Mouse (Mus musculus): Measurements from ENCODE around the gene Fut11.

Gene Fut11

DNA sequence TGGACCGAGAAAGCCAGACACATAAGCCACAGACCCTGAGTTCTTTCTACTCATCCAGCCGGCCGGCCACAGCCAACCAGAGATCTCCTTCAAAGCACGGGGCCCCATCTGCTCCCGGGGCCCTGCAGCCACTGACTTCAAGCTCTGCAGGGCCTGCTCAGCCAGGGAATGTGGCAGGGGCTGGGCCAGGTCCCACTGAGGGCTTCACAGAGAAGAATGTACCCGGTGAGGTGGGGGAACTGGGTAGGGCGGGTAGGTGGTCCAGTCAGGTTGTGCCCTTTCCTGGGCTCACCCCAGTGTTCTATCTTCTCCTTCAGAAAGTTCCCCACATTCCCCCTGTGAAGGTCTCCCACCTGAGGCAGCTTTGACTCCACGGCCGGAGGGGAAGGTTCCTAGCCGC is 23.7 kb downstream of the Fut11 start:
- no peak for DNase-seq (ENCODE audit: low read depth, low spot score)

DNA sequence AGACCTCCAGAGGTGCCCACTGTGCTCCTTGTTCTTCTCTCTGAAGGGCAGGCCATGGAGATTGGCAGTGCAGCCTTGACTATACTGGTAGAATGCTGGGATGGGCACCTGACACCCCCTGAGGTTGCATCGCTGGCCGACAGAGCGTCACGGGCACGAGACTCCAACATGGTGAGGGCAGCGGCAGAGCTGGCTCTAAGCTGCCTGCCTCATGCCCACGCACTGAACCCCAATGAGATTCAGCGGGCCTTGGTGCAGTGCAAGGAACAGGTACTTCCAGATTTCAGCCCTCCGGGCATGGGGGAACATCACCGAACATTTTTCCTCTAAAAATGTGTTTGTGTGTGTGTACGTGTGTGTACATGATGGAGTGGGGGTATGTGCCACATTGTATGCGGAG is 25.0 kb downstream of the Fut11 start:
- DNase-seq (ENCODE audit: low read depth, low spot score): no peak

DNA sequence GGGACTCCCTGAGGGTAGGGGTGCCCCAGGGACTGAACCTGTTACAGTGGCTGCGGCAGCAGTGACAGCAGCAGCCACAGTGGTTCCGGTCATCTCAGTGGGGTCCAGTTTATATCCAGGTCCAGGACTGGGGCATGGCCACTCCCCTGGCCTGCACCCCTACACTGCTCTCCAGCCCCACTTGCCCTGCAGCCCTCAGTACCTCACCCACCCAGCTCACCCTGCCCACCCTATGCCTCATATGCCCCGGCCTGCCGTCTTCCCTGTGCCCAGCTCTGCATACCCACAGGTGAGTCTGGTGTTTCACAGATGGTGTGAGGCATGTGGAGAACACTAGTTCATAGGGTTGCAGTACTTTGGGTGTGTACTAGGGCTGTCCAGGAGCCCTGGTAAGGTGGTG is 26.6 kb downstream of the Fut11 start:
- DNase-seq (ENCODE audit: low read depth, low spot score): no peak

DNA sequence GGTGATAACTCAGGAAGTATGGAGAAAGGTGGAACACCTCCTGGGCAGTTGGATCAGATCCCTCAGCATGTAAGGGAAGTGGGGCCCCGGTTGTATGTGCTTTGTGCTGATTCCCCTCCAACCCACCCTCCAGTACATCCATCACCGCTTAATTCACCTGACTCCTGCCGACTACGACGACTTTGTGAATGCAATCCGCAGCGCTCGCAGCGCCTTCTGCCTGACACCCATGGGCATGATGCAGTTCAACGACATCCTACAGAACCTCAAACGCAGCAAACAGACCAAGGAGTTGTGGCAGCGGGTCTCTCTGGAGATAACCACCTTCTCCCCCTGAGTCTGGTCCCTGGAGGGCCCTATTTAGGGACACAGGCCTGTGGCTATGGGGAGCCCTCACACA is 28.2 kb downstream of the Fut11 start:
- DNase-seq (ENCODE audit: low read depth, low spot score): no peak

DNA sequence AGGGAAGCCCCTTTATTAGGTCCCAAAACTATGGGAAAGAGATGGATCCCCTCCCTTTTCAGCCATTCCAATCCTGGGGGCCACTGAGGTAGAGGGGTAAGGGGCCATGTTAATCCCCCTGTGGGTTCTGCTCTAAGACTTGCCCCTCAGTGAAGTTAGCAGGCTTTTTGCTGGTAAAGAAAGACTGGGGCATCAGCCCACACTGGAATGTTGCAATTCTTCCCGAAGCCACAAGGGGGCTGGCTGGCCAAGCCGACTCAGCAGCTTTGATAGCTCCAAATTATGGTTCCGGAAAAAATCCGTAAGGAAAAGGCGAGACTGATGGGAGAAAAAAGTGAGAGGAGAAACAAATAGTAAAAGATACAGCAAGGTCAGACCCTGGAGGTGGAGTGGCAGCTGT is 29.3 kb downstream of the Fut11 start:
- DNase-seq (ENCODE audit: low read depth, low spot score): peak; percentile 40

DNA sequence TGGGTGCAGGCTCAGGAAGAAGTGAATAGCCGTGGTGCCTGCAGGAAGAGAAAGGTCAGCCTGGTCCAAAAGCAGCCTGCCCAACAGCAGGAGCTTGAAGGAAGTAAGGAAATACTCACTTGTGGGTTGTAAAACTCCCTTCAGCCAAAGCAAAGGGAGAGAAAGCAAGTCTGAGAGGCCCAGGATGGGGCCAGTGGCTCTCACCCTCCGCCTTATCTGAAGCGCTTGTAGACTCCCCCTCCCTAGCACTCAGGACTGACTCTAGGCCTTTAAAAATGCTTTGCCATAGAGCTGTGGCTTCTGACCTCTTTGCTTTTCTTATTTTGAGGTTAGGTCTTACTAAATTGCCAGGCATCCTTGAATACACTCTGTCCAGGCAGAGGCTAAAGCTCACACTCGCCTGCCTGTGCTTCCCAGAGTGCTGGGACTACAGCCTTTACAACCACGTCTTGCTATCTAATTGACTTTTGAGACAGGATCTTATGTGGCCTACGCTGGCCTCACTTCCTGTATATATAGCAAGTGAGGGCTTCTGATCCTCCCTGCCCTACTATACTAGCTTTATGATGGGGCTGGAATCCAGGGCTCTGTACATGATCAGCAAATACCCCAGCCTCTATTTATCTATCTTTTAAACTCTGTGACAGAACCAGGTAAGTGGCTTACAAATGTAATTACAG is 31.0 kb downstream of the Fut11 start:
- no peak for DNase-seq (ENCODE audit: low read depth, low spot score)

DNA sequence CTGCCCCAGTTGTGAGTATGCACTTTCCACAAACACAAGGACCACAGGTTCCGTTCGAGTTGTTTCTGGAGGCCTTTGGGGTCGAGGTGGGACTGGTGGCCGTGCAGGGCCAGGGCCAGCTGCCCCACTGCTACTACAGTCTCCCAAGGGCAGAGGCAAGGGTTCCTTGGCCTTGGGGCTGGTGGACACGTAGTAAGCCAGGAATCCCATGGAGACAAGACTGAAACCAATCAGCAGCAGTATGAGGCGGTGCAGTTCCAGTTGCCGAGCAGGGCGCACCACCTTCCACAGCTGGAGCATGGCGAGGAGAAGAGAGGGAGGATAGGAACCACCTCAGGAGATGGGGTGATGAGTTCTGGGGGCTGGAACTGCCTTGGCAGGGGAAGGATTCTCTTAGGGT is 35.1 kb downstream of the Fut11 start:
- DNase-seq (ENCODE audit: low read depth, low spot score): no peak

DNA sequence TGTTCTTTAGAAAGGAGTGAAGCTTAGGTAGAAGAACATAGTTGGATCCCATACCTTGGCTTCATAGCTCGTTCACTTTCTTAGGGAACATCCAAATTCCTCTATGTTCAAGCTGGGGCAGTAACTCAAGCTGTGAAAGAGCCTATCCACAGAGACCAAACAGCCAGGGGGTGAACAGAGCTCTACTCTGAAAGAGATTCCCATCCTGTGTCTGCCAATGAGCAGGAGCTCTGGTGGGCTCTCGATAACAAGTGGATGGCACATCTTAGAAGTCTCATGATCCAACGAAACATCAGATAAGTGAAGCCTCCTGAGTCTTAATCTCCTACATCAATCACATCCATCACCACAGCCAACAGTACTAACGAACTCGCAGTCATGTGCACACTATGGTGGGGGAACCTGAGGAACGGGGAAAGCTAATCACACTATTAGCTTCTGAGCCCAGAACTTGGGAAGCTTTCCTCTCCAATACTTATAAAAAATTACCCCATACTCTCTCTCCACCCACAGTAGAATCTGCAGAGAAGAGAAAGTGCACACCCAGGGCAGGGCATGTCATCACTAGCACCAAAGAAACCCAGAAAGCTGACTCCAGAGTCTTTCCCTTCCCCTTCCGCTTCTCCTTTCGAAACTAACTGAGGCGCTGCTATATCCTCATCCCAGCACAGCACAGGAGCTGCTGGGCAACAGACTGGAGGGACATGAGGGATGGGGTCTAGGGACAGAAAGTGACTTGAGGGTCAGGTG is 36.3 kb downstream of the Fut11 start:
- no peak for DNase-seq (ENCODE audit: low read depth, low spot score)

DNA sequence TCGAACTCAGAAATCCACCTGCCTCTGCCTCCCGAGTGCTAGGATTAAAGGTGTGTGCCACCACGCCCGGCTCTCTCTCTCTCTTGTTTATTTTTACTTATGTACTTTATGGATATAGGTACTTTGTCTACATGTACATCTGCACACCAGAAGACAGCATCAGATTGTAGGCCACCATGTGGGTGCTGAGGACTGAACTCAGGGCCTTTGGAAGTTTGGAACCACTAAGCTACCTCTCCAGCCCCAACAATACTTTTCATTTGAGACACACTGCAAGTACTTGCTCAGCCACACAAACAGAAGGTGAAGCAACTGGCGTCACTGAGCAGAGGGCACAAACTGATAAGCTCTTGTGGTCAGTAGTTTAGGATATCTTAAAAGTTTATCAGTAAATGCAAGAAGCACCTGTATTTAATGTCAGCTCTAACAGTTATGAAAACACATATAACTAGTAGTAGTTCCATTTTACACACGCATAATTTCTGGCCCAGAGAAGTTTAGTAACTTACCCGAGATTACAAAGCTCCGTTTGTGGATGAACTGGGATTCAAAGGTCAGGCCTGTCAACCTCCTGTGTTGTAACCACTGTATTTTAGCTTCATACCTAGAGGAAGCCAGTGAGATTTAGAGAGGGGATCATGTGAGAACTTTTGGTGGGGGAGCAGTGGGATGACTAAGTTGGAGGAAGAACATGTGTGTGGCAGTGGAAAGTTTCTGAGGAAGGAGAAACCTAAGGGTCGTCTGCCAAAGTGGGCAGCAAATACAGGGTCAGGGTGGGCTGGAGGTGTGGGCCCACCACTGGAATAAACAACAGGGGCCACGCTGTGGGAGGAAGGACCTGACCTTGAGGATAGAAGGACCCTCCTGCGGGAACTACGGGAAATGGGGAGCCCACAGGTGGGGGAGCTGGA is 38.5 kb downstream of the Fut11 start:
- peak; percentile 55 for DNase-seq (ENCODE audit: low read depth, low spot score)

DNA sequence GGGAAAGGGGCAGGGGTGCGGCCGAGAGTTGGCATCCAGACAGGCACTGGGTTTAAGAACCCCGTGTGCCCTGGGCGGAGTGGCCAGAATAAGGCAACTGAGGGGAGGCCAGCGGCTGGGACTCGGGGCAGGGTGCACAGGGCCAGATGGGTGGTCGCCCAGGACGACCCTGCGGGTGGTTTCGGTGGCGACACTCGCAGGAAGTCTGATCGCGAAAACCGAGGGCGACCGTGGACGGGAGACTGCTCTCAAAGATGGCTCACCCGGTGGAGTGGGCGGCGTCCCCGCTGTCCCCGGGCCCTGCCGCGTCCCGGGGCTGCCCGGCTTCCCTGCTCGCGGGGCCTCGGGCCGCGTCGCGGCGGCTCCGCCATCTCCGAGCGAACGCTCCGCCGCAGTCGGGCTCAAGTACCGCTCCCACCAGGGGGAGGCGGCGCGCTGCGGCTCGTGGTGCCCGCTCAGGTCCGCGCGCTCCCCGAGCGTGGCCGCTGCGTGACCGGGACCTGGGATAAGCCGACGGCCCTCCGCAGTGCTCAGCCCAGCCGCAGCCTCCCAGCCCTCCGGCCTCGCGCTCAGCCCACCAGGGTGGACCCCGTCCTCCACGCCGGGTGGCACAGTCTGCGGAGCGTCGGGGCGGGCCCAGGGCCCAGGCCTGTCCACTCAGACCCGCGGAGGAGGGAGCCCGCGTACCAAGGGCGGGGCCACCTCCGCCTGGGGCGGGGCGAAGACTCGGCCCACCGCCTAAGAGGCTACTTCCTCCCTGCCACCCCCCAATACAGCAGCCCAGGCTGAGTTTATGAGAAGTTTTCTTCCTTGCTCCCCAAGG is 39.4 kb downstream of the Fut11 start, which contains the start of gene Ndst2:
Ndst2 (minus strand) TSS at position 611 of the 823 bp plus-strand sequence.
- DNase-seq (ENCODE audit: low read depth, low spot score): peak; percentile 85

DNA sequence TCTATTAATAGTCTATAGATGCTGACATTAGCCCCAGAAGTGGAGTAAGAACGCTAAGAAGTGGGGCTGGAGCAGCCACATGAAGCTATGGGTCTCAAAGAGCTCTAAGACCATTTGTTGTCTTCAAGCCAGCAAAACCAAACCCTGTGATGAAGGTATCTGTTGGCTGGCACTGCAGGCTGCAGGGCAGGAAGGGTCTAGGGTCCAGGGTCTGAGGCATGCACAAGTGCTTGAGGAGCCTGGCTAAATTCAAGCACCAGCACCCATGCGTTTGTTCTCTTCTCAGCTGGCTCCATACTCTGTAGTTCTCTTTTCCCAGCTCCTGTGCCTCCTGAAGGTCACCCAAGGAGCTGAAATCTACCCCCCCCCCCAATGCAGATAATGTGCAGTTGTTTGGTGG is 40.3 kb downstream of the Fut11 start:
- DNase-seq (ENCODE audit: low read depth, low spot score): no peak

DNA sequence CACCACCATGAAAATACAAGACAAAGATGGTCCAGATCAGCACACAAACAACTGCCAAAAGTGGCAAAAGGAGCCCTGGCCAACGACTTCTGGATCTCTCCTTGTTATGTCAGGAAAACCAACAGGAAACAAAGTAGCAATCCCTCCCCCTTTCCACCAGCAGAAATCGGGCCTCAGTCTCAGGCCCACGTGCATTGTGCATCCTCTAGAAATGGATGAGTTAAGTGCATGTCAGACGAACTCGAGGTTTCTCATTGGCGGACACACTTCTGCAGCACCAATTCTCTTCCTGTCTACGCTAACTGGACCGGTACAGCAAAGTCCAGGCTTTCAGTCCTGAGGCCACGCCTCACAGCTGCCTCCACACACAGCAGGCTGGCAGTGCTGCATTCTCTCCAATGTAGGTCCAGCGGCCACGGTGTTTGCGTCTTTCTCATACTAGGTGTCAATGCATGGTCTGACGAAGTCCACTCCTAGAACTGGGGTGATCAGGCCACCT is 41.2 kb downstream of the Fut11 start:
- no peak for DNase-seq (ENCODE audit: low read depth, low spot score)

DNA sequence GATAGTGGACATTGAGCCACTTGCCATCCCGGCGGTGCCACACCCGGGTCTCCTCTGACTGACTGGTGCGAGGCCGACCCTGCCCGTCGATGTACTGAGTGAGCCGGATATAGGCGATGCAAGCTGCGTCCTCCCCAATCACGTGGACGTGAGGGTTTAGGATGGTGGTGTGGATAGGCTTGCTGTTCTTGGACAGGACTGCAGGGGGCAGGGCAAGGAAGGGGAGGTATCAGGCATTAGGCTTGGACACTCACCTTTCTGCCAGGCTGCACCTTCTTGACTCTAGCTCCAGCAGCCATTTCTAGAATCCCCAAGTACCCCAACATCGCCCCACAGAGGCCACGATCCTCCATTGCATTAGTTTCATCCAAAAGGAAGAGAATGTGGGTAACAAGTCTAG is 42.5 kb downstream of the Fut11 start:
- DNase-seq (ENCODE audit: low read depth, low spot score): peak; percentile 40

DNA sequence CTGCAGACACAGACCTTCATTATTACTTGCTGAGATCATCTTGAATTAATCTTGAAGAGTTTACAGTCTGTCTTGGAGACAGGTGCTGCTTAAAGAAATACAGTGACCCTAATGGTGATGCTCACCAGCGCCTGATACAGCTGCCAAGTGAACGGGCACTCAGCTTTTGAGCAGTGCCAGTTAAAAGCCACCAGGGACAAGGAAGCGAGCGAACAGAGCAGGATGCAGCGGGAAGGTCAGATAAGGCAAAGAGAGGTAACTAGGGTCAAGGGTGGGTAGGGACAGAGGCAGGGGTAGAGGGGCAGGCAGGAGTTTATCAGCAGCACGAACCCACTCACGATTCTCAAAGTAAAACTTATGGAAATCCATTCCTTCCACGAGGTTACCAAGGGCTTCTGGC is 43.7 kb downstream of the Fut11 start:
- no peak for DNase-seq (ENCODE audit: low read depth, low spot score)

DNA sequence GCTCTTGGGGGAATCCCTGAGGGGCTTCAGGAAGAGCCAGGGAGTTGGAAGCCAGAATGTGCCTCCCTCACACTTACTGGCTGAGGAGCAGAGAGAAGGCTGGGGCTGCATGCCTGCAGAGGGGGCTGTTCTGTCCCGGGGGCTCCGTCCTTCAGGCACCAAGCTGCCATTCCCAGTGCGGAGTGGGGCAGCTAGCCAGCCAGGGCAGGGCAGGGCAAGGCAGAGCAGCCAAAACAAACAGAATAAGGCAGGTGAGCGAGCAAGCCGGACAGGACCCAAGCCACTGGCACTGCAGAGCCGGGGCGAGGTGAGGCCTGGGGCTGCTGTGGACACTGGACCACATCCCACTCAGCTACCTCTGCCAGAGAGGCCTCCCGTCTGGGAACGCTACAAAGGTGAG is 46.5 kb downstream of the Fut11 start:
- no peak for DNase-seq (ENCODE audit: low read depth, low spot score)

DNA sequence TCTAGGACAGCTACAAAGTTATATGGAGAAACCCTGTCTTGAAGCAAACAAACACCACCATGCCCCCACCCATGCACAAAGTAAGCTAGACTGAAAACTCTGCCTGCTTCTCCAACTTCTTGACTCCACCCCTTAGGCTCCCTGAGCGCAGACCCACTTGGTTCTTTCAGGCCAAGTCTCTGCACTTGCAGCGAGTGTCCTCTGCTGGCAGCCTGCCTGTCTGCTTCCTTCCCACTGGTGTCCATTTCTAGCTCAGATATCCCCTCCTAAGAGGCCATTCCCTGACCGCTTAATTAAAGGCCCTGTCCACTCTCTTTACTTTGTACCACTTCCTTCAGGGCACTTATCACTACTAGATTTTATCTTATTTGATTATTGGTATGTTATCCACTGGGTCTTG is 48.8 kb downstream of the Fut11 start:
- DNase-seq (ENCODE audit: low read depth, low spot score): no peak

DNA sequence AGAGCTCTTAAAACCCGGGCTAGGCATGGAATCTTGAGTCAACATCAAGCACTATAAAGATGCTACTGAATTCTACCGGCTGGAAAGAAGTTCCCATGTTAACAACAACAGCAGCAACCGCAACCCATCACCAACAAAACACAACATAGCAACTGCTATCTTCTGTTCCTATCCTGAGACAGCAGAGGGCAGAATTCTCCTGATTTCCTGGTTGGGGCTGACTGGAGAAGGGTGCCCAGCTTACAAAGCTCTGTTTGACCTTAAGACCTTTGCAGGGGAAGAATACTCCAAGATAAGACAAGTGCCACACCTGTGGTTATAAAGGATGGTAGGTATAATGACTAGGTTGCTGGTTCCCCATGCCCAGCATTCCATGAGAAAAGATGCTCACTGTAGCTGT is 52.2 kb downstream of the Fut11 start:
- DNase-seq (ENCODE audit: low read depth, low spot score): no peak

DNA sequence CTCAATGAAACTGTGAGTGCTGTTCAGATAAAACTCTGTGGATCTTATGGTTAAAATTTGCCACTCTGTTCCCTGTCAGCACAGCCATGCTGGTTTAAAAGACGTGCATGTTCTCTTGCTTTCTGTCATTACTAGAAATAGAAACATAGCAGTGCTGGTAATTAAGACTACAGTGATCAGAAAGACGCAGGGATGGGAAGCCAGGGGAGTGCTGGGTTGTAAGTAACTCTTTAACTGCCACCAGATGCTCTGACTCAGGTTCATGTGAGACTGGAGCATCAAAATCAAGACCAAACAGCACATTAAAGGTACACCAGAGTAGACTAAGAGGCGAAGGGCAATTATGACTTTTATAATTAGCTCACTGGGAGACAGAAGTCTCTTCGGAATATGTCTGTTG is 53.6 kb downstream of the Fut11 start:
- DNase-seq (ENCODE audit: low read depth, low spot score): no peak

DNA sequence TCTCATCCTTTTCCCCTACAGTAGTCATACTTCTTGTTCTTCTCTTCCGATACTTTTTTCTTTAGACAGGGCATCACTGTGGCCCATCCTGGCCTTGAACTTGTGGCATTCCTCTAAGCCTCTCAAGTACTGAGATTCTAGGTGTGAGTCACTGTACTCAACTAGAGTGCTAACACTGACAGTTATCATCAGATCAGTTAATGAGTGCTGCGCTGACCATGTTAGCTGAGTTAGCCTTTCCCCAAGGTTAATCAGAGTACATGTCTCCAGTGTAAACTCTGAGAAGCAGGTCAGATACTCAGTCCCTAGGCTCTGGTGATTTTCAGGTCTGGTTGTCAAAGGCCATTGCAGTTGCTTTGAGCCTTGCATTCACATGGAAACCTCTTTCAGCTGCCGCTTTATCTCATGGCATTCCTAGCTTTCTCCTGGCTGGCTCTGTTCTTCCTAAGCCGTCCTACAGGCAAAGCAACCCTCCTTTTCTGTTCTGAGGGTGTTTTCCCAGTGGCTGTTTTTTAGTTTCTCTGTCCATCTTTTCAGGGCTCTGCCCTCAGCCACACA is 54.8 kb downstream of the Fut11 start:
- DNase-seq (ENCODE audit: low read depth, low spot score): no peak

DNA sequence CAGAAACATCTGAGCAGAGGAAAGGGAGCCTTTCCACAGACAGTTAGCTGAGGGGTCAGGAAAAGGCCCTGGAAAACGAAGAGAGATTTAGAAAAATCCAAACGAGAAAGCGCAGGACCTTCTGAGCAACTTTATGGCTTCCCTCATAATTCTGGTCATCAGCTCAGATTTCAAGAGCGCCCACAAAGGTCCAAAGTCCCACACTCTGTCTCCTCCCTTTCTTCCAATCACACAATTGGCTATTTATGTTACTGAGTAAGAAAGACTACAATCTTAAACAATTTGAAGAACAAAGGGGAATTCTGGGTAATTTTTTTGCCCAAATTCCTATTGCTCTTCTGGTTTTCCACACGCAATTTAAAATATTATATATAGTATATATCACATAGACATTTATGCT is 55.7 kb downstream of the Fut11 start:
- DNase-seq (ENCODE audit: low read depth, low spot score): no peak

All from c-Kit-negative CD71-positive TER-119-positive erythroid progenitor cells, embryonic 14.5 days (primary cell).